Mouse (Mus musculus): ENCODE measurements around the gene Mia.

- TF ChIP-seq CTCF (IDR thresholded peaks at IDR 0.05; ENCODE audit: borderline replicate concordance, insufficient read depth, low read depth, low read length) (no peak), POLR2A (IDR thresholded peaks at IDR 0.05; ENCODE audit: borderline replicate concordance, insufficient read depth, low read length) (no peak)
Observed at GRCm38 (mm10) chr7:27218586-27218985, 37.6 kb upstream of the Mia start.
